Mouse (Mus musculus) liver, embryonic 11.5 days (tissue): ENCODE measurements around the gene Sema6c. TPM values are rescaled to one million over a fixed set of nuclear protein-coding genes. Genes with fewer than 3 reads are reported as not detected.

Experiments
- ATAC-seq: fragments of 200-750 bp; cut with Nextera tagmentation; replicated peaks from 2 replicates; pipeline ENCODE4 v1.8.0; 2017; ENCODE audit warnings: moderate number of reproducible peaks, mild to moderate bottlenecking, moderate TSS enrichment, moderate library complexity; ENCODE audit not compliant: low FRiP score
- DNase-seq: peaks from one replicate; pipeline ENCODE4 v3.0.0-alpha.2; 2017; ENCODE audit warnings: low spot score
- H3K27ac ChIP-seq: fragments of 300-500 bp; sonication (generic); 2 replicates; pipeline ENCODE4 v1.5.1; 2014; ENCODE audit warnings: mild to moderate bottlenecking, low read depth, low read length, control low read depth
- H3K27me3 ChIP-seq: fragments of 300-500 bp; sonication (generic); replicated peaks from 2 replicates; pipeline ENCODE4 v1.6.1; 2014; ENCODE audit warnings: low read length, mixed read lengths; ENCODE audit not compliant: control insufficient read depth, insufficient read depth
- H3K36me3 ChIP-seq: fragments of 300-500 bp; sonication (generic); 2 replicates; pipeline ENCODE4 v1.6.1; 2014; ENCODE audit warnings: mild to moderate bottlenecking, low read length, moderate library complexity, mixed read lengths; ENCODE audit not compliant: control insufficient read depth, insufficient read depth
- H3K4me1 ChIP-seq: fragments of 300-500 bp; sonication (generic); replicated peaks from 2 replicates; pipeline ENCODE4 v1.6.1; 2014; ENCODE audit warnings: low read length, mixed read lengths; ENCODE audit not compliant: control insufficient read depth, insufficient read depth
- H3K4me2 ChIP-seq: fragments of 300-500 bp; sonication (generic); 2 replicates; pipeline ENCODE4 v1.6.1; 2014; ENCODE audit warnings: mild to moderate bottlenecking, control low read depth, moderate library complexity
- H3K4me3 ChIP-seq: fragments of 300-500 bp; sonication (generic); 2 replicates; pipeline ENCODE4 v1.5.1; 2014; ENCODE audit warnings: low read depth, low read length, control low read depth
- H3K9ac ChIP-seq: fragments of 300-500 bp; sonication (generic); 2 replicates; pipeline ENCODE4 v1.6.1; 2014; ENCODE audit warnings: low read depth, low read length, control low read depth
- H3K9me3 ChIP-seq: fragments of 300-500 bp; sonication (generic); 2 replicates; pipeline ENCODE4 v1.6.1; 2016; ENCODE audit warnings: low read length, inconsistent platforms, mixed read lengths; ENCODE audit not compliant: control insufficient read depth
- WGBS: fragments of 180-500 bp; shearing (Covaris S2); extraction: QIAGEN DNeasy Blood & Tissue Kit; methylation state at CpG from one replicate; pipeline ENCODE4 v1.1.7; 2014; 5-methylcytosine and 5-hydroxymethylcytosine counted together
- microRNA-seq: library from miRNA; unstranded; fragments of <30 nt; microRNA quantifications from one replicate; pipeline ENCODE4, GENCODE M21; 2017; ENCODE audit warnings: borderline number of aligned reads
- polyA plus RNA-seq: library from polyadenylated mRNA; unstranded; fragments of >200 nt; fragmentation: Nextera tagmentation; extraction: Ambion mirVana; gene quantifications from 2 replicates; pipeline ENCODE4 v1.2.1, GENCODE M21; 2014

Gene Sema6c
- polyA plus RNA-seq, 1 experiment from 2014 or later = 2.8 TPM

DNA sequence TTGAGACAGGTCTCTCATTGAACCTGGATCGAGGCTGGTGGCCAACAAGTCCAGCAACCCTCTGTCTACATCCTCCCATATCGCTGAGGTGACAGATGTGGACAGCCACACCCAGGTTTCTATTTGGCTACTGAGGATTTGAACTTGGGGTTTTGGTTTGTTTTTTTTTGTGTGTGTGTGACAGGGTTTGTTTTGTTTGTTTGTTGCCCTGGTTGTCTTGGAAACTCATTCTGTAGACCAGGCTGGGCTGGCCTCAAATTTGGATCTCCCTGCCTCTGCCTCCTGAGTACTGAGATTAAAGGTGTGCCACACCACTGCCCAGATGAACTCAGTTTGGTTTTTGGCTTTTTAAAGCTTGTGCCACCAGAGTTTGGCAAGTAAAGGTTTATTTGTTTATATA lies 62.8 kb downstream of the Sema6c start:
- WGBS = 98% methylated on average over 2 of the region's 2 CpGs
- H3K9ac ChIP-seq = no peak overlapping the region
- no peak overlapping the region for H3K4me3 ChIP-seq
- no peaks in the 10 kb centered on the region for H3K9me3 ChIP-seq
- H3K36me3 ChIP-seq = peaks cover 21% of the 10 kb centered on the region
- no peak overlapping the region for H3K4me2 ChIP-seq
- no peaks in the 10 kb centered on the region for H3K27me3 ChIP-seq
- DNase-seq (no peak), ATAC-seq (no peak)
- H3K4me1 ChIP-seq = 0 out of 2 replicates have a peak, but pooled peaks cover 2% of the 10 kb centered on the region
- H3K27ac ChIP-seq = no peak overlapping the region

Small RNA genes lying within 50 kb of the gene (microRNA-seq; reads per million reads assigned to microRNA genes)
- gene Mir8099-1 = not detected

Other genes with a start within 250 kb of the Sema6c start
- gene Selenbp1, start 227.4 kb upstream of the Sema6c start, polyA plus RNA-seq = 68.2 and 82.0 TPM in 2 replicates
- gene Rfx5, start 206.4 kb upstream of the Sema6c start, polyA plus RNA-seq = 4.5 and 4.9 TPM in 2 replicates
- 17.0 and 20.5 TPM in 2 replicates for gene Pi4kb, start 185.7 kb upstream of the Sema6c start, polyA plus RNA-seq
- gene Zfp687, start 145.0 kb upstream of the Sema6c start, polyA plus RNA-seq = 20.2 and 23.7 TPM in 2 replicates
- gene Psmd4, start 117.8 kb upstream of the Sema6c start, polyA plus RNA-seq = 290 and 304 TPM in 2 replicates
- gene Pip5k1a, start 53.5 kb upstream of the Sema6c start, polyA plus RNA-seq = 10.9 and 12.8 TPM in 2 replicates
- 109 and 111 TPM in 2 replicates for gene Vps72, start 49.4 kb upstream of the Sema6c start, polyA plus RNA-seq
- 1.1 TPM in 2 replicates for gene Tmod4, start 36.0 kb upstream of the Sema6c start, polyA plus RNA-seq
- 53.1 and 58.5 TPM in 2 replicates for gene Scnm1, start 26.4 kb upstream of the Sema6c start, polyA plus RNA-seq
- gene Lysmd1, start 26.4 kb upstream of the Sema6c start, polyA plus RNA-seq = 8.9 and 9.1 TPM in 2 replicates
- 4.8 and 5.4 TPM in 2 replicates for gene Tnfaip8l2, start 18.1 kb upstream of the Sema6c start, polyA plus RNA-seq
- 9.1 and 9.3 TPM in 2 replicates for gene Gabpb2, start 57.5 kb downstream of the Sema6c start, polyA plus RNA-seq
- 93.6 and 102 TPM in 2 replicates for gene Cdc42se1, start 68.3 kb downstream of the Sema6c start, polyA plus RNA-seq
- 8.6 and 8.7 TPM in 2 replicates for gene Mllt11, start 71.7 kb downstream of the Sema6c start, polyA plus RNA-seq
- 0.95 and 1.0 TPM in 2 replicates for gene Gm128, start 81.1 kb downstream of the Sema6c start, polyA plus RNA-seq
- 0.08 and 0.25 TPM in 2 replicates for gene Bnipl, start 90.7 kb downstream of the Sema6c start, polyA plus RNA-seq
- gene Mindy1, start 120.9 kb downstream of the Sema6c start, polyA plus RNA-seq = 29.0 and 29.9 TPM in 2 replicates
- gene Prune1, start 121.6 kb downstream of the Sema6c start, polyA plus RNA-seq = 19.8 and 22.7 TPM in 2 replicates
- gene Anxa9, start 146.7 kb downstream of the Sema6c start, polyA plus RNA-seq = 5.5 and 6.7 TPM in 2 replicates
- gene Cers2, start 154.3 kb downstream of the Sema6c start, polyA plus RNA-seq = 178 and 182 TPM in 2 replicates
- 47.0 and 57.6 TPM in 2 replicates for gene Setdb1, start 196.7 kb downstream of the Sema6c start, polyA plus RNA-seq
- not detected in 2 replicates for gene 4930558C23Rik, start 242.4 kb downstream of the Sema6c start, polyA plus RNA-seq